Mouse (Mus musculus) G1E (cell line): ENCODE measurements around the gene Htt.

Experiments
- CTCF ChIP-seq: IDR thresholded peaks from 2 replicates; pipeline ENCODE4 v1.5.1; 2012; ENCODE audit warnings: low read depth, low read length, inconsistent platforms, mixed read lengths
- GATA2 ChIP-seq: IDR thresholded peaks from 2 replicates; pipeline ENCODE4 v1.6.1; 2012; ENCODE audit warnings: low read depth, low read length, inconsistent platforms, borderline replicate concordance
- TAL1 ChIP-seq: conservative IDR thresholded peaks from 2 replicates; pipeline ENCODE4 v1.6.1; 2012; ENCODE audit warnings: low read depth, low read length, inconsistent platforms, mixed read lengths

DNA sequence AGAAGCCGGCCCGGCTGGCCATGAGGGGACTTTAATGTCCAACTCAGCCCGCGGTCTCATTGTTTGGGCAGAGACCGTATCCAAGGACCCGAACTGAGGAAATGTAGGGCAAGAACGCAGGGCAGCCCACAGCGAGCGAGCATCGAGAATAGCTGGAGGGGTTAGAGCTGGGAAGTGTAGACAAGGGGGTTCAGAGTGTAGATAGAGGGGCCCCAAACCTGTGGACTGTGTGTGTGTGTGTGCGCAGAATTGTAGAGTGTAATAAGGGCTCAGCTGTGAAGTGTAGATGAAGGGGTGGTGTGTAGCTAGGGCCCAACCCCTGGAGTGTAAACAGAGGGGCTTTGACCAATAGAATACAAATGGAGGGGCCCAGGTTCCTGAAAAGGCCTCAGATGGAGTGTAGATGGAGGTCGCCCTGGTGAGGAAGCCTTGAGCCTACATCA is 188.2 kb downstream of the Htt start:
- TF ChIP-seq CTCF (no peak), TAL1 (no peak), GATA2 (no peak)
